Mouse (Mus musculus) CH12.LX (cell line): ENCODE data around the gene Slco1a6. TPM values are rescaled to one million over a fixed set of nuclear protein-coding genes. Genes with fewer than 3 reads are reported as not detected.

ENCODE experiments used
- DNase-seq: peaks from one replicate; pipeline ENCODE4 v3.0.0-alpha.2; 2013; ENCODE audit errors: extremely low read depth
- H3K27ac ChIP-seq: 2 replicates; pipeline ENCODE4 v1.5.1; 2012; ENCODE audit warnings: low read depth, mild to moderate bottlenecking, control low read depth, moderate library complexity; ENCODE audit not compliant: insufficient read depth
- H3K27me3 ChIP-seq: replicated peaks from 2 replicates; pipeline ENCODE3; 2012; ENCODE audit warnings: inconsistent platforms
- H3K36me3 ChIP-seq, 2 experiments: replicated peaks in 1 of 2; 2 replicates each; pipeline versions ENCODE3 to v1.6.1; 2012; ENCODE audit warnings: inconsistent platforms in 1 of 2, low read length in 1 of 2, mild to moderate bottlenecking in 1 of 2, mixed read lengths in 1 of 2, moderate library complexity in 1 of 2; ENCODE audit not compliant: control insufficient read depth in 1 of 2, insufficient read depth in 1 of 2
- H3K4me1 ChIP-seq, 2 experiments: 2 replicates each; pipeline ENCODE4 v1.6.1; 2012; ENCODE audit warnings: inconsistent platforms in 1 of 2, moderate library complexity in 1 of 2; ENCODE audit not compliant: insufficient read depth in 2 of 2, control insufficient read depth in 1 of 2
- H3K4me2 ChIP-seq: 2 replicates; pipeline ENCODE4 v1.6.1; 2012; ENCODE audit warnings: low read depth, mild to moderate bottlenecking, control low read depth; ENCODE audit not compliant: poor library complexity, insufficient read depth, severe bottlenecking
- H3K4me3 ChIP-seq, 3 experiments: fragments of 150-350 bp in 1 of 3; sonication (generic) in 1 of 3; replicated peaks in 1 of 3; 2 replicates each; pipeline versions ENCODE3 to v1.5.1; 2011 to 2012; ENCODE audit warnings: low read depth in 2 of 3, low read length in 2 of 3, mild to moderate bottlenecking in 2 of 3, moderate library complexity in 2 of 3, control low read depth in 1 of 3, improper control_type of control experiment in 1 of 3, inconsistent platforms in 1 of 3, mixed read lengths in 1 of 3; ENCODE audit not compliant: poor library complexity in 1 of 3
- H3K79me2 ChIP-seq: replicated peaks from 2 replicates; pipeline ENCODE4 v1.6.1; 2012; ENCODE audit warnings: mild to moderate bottlenecking, moderate library complexity; ENCODE audit not compliant: control insufficient read depth, poor library complexity, insufficient read depth, severe bottlenecking; ENCODE audit errors: extremely low read depth
- H3K9ac ChIP-seq: 2 replicates; pipeline ENCODE4 v1.6.1; 2012; ENCODE audit warnings: low read depth, mild to moderate bottlenecking, control low read depth, moderate library complexity; ENCODE audit not compliant: insufficient read depth
- H3K9me3 ChIP-seq: replicated peaks from 2 replicates; pipeline ENCODE3; 2012; ENCODE audit warnings: low read length, inconsistent platforms, mixed read lengths
- BHLHE40 ChIP-seq: IDR thresholded peaks from 2 replicates; pipeline ENCODE4 v1.6.1; 2011; ENCODE audit warnings: mild to moderate bottlenecking, low read depth, low read length, improper control_type of control experiment
- CHD1 ChIP-seq: IDR thresholded peaks from 2 replicates; pipeline ENCODE4 v1.6.1; 2012; ENCODE audit warnings: low read depth, low read length, improper control_type of control experiment, inconsistent platforms
- CHD2 ChIP-seq: IDR thresholded peaks from 2 replicates; pipeline ENCODE4 v1.6.1; 2011; ENCODE audit warnings: low read length, improper control_type of control experiment
- ETS1 ChIP-seq: conservative IDR thresholded peaks from 2 replicates; pipeline ENCODE4 v1.6.1; 2012; ENCODE audit warnings: low read depth, mild to moderate bottlenecking, inconsistent platforms, low read length, improper control_type of control experiment, moderate library complexity
- HCFC1 ChIP-seq: IDR thresholded peaks from 2 replicates; pipeline ENCODE4 v1.6.1; 2012; ENCODE audit warnings: low read depth, mild to moderate bottlenecking, inconsistent platforms, low read length, improper control_type of control experiment
- JUN ChIP-seq: IDR thresholded peaks from 2 replicates; pipeline ENCODE4 v1.6.1; 2011; ENCODE audit warnings: low read depth, mild to moderate bottlenecking, low read length, improper control_type of control experiment, moderate library complexity; ENCODE audit not compliant: insufficient read depth
- MAX ChIP-seq: IDR thresholded peaks from 2 replicates; pipeline ENCODE4 v1.6.1; 2011; ENCODE audit warnings: low read length, improper control_type of control experiment
- MXI1 ChIP-seq: IDR thresholded peaks from 2 replicates; pipeline ENCODE4 v1.6.1; 2011; ENCODE audit warnings: mild to moderate bottlenecking, low read depth, low read length, improper control_type of control experiment
- MYC ChIP-seq: IDR thresholded peaks from 2 replicates; pipeline ENCODE4 v1.6.1; 2011; ENCODE audit warnings: low read depth, mild to moderate bottlenecking, improper control_type of control experiment, low read length
- NRF1 ChIP-seq: IDR thresholded peaks from 2 replicates; pipeline ENCODE4 v1.6.1; 2014; ENCODE audit warnings: low read depth, mild to moderate bottlenecking, inconsistent platforms, low read length, improper control_type of control experiment, moderate library complexity
- PAX5 ChIP-seq: IDR thresholded peaks from 2 replicates; pipeline ENCODE4 v1.6.1; 2012; ENCODE audit warnings: low read length, inconsistent platforms, mixed read lengths
- POLR2A ChIP-seq: IDR thresholded peaks from 2 replicates; pipeline ENCODE4 v1.6.1; 2011; ENCODE audit warnings: low read depth, mild to moderate bottlenecking, improper control_type of control experiment, low read length
- POLR2AphosphoS2 ChIP-seq: IDR thresholded peaks from 2 replicates; pipeline ENCODE4 v1.6.1; 2011; ENCODE audit warnings: low read depth, low read length, improper control_type of control experiment
- RAD21 ChIP-seq: IDR thresholded peaks from 2 replicates; pipeline ENCODE4 v1.6.1; 2011; ENCODE audit warnings: low read depth, mild to moderate bottlenecking, low read length, improper control_type of control experiment, moderate library complexity
- SIN3A ChIP-seq: IDR thresholded peaks from 2 replicates; pipeline ENCODE4 v1.6.1; 2012; ENCODE audit warnings: low read length, improper control_type of control experiment, inconsistent platforms
- SMC3 ChIP-seq: IDR thresholded peaks from 2 replicates; pipeline ENCODE4 v1.6.1; 2011; ENCODE audit warnings: low read depth, low read length, improper control_type of control experiment
- TBP ChIP-seq: conservative IDR thresholded peaks from 2 replicates; pipeline ENCODE4 v1.6.1; 2011; ENCODE audit warnings: low read depth, low read length, improper control_type of control experiment
- TCF12 ChIP-seq: IDR thresholded peaks from 2 replicates; pipeline ENCODE4 v1.6.1; 2014; ENCODE audit warnings: low read depth, mild to moderate bottlenecking, inconsistent platforms, low read length, improper control_type of control experiment
- UBTF ChIP-seq: IDR thresholded peaks from 2 replicates; pipeline ENCODE4 v1.6.1; 2012; ENCODE audit warnings: low read depth, mild to moderate bottlenecking, inconsistent platforms, low read length, improper control_type of control experiment, moderate library complexity
- USF1 ChIP-seq: IDR thresholded peaks from 2 replicates; pipeline ENCODE4 v1.6.1; 2014; ENCODE audit warnings: low read depth, mild to moderate bottlenecking, inconsistent platforms, low read length, improper control_type of control experiment
- USF2 ChIP-seq: conservative IDR thresholded peaks from 2 replicates; pipeline ENCODE4 v1.6.1; 2011; ENCODE audit warnings: low read depth, low read length, improper control_type of control experiment
- ZKSCAN1 ChIP-seq: IDR thresholded peaks from 2 replicates; pipeline ENCODE4 v1.6.1; 2012; ENCODE audit warnings: low read depth, inconsistent platforms, low read length, improper control_type of control experiment, borderline replicate concordance
- ZMIZ1 ChIP-seq: IDR thresholded peaks from 2 replicates; pipeline ENCODE4 v1.6.1; 2012; ENCODE audit warnings: low read depth, mild to moderate bottlenecking, inconsistent platforms, low read length, improper control_type of control experiment
- dilution Hi-C: fragments of 300-500 bp; cut with MboI; formaldehyde crosslinking; loops from 2 replicates; pipeline ENCODE4 v1.14.3; 2020; ENCODE audit warnings: low sequenced_read_pairs; ENCODE audit not compliant: extremely low pct_unique_long_range_greater_than_20kb, extremely low pct_ligation_motif_present
- in situ Hi-C: fragments of 300-500 bp; cut with MboI; formaldehyde crosslinking; loops from 3 replicates; pipeline ENCODE4 v1.14.3; 2019; ENCODE audit warnings: low sequenced_read_pairs, low pct_ligation_motif_present, low pct_unique_long_range_greater_than_20kb, mixed read lengths
- polyA plus RNA-seq: library from polyadenylated mRNA; unstranded; fragments of >175 nt; gene quantifications from 2 replicates; pipeline ENCODE4 v1.2.1, GENCODE M21; 2012; ENCODE audit warnings: low read depth; ENCODE audit not compliant: insufficient read length
- total RNA-seq, 2 experiments: library from RNA; depleted of rRNA; stranded (reverse); fragments of 300-350 nt in 1 of 2; fragments of >200 nt in 1 of 2; gene quantifications; 2 replicates each; pipeline ENCODE4 v1.2.3; 2012 to 2014

The Slco1a6 gene
- total and polyA plus RNA-seq, 3 experiments = 1.4 TPM; not detected in 2

DNA sequence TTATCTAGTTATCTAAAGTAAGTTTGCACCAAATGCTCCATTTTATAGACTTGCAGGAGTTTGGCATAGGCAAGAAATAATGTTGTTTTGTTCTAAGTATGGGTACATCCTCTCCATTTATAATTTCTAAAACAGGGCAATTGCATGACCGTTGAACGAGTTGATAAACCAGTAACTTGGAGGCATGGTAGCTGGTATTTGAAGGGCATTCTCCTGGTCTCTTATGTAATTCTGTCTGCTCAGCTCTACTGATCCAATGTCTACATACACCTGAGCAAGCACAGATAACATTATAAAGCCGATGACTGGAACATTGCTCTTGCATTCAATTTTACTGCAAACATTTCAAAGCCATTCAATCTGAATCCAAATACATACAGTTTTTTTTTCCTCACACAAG lies 20.9 kb downstream of the Slco1a6 start:
- no peak for DNase-seq
- TF ChIP-seq SMC3 (no peak), PAX5 (no peak), BHLHE40 (no peak), NRF1 (no peak), TBP (no peak), TCF12 (no peak), UBTF (no peak), CHD2 (no peak), MXI1 (no peak), RAD21 (no peak), POLR2A (no peak), JUN (no peak), USF1 (no peak), MAX (no peak), HCFC1 (no peak)
- Histone ChIP-seq H3K79me2 (no peaks in the 10 kb centered on the region), H3K4me2 (no peak overlapping the region), H3K9ac (no peak overlapping the region), H3K4me3 (no peak overlapping the region), H3K4me1 (no peaks in the 10 kb centered on the region), H3K27me3 (no peaks in the 10 kb centered on the region), H3K9me3 (peaks cover 10% of the 10 kb centered on the region), H3K36me3 (no peaks in the 10 kb centered on the region), H3K27ac (no peak overlapping the region)
- in situ Hi-C loops = no loop called here
- dilution Hi-C loops = no loop called here

DNA sequence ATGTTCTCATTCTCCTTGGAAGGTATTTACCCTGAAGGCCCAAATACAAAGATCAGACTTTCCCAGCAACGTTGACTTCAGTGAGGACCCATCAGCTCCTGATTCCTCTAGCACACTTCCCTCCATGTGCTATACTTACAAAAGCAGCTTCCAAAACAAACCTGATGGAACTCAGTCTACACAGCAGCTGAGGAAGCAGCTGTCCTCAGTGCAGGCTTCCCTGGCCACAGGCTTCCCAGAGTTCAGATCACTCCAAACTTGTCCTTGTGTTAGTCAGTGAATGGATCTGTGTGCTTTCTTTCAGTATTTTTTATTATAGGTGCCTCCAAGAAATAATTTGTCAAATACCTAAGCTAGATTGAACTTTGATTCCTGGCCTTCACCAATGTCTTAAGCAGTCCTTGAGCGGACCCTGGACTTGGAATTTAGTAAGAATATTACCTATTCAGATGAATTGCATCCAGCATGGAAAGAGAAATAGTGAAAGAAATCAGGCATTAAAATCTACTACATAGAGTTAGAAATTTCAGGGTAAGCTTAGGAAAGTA lies 22.4 kb downstream of the Slco1a6 start:
- in situ Hi-C loops (no loop called here), dilution Hi-C loops (no loop called here)
- TF ChIP-seq ETS1 (no peak), ZKSCAN1 (no peak), POLR2AphosphoS2 (no peak), CHD1 (no peak), USF2 (no peak), BHLHE40 (no peak), POLR2A (no peak), ZMIZ1 (no peak), SIN3A (no peak), MYC (no peak)
- Histone ChIP-seq H3K9me3 (peaks cover 2% of the 10 kb centered on the region), H3K27ac (no peak overlapping the region), H3K27me3 (no peaks in the 10 kb centered on the region), H3K4me2 (no peak overlapping the region), H3K79me2 (no peaks in the 10 kb centered on the region), H3K4me1 (no peaks in the 10 kb centered on the region), H3K36me3 (no peaks in the 10 kb centered on the region), H3K9ac (no peak overlapping the region), H3K4me3 (no peak overlapping the region)
- DNase-seq = no peak
